Mouse (Mus musculus) testis, adult 2 months (tissue): ENCODE results near the gene Gdap1l1. TPM values are rescaled to one million over a fixed set of nuclear protein-coding genes. Genes with fewer than 3 reads are reported as not detected.
"Not testable (repeated sequence)": the region's sequence is repeated elsewhere in the genome, so short reads cannot be mapped to it uniquely, and the experiment has no call there.

Experiments
- H3K27ac ChIP-seq: fragments of 200-500 bp; 2 replicates; pipeline ENCODE4 v1.5.1; 2012; ENCODE audit warnings: low read depth, low read length; ENCODE audit not compliant: control insufficient read depth, insufficient read depth
- H3K27me3 ChIP-seq: fragments of 200-500 bp; 2 replicates; pipeline ENCODE4 v1.6.1; 2012; ENCODE audit warnings: mild to moderate bottlenecking, low read length, moderate library complexity; ENCODE audit not compliant: control insufficient read depth, insufficient read depth
- H3K36me3 ChIP-seq: fragments of 200-500 bp; 2 replicates; pipeline ENCODE4 v1.6.1; 2012; ENCODE audit warnings: mild to moderate bottlenecking, low read length; ENCODE audit not compliant: control insufficient read depth, insufficient read depth
- H3K4me1 ChIP-seq: fragments of 200-500 bp; 2 replicates; pipeline ENCODE4 v1.6.1; 2012; ENCODE audit warnings: low read length; ENCODE audit not compliant: control insufficient read depth, insufficient read depth
- H3K4me3 ChIP-seq: fragments of 200-500 bp; 2 replicates; pipeline ENCODE4 v1.5.1; 2012; ENCODE audit warnings: low read depth, mild to moderate bottlenecking, low read length, moderate library complexity, mixed read lengths; ENCODE audit not compliant: control insufficient read depth
- CTCF ChIP-seq: fragments of 200-500 bp; IDR thresholded peaks from 2 replicates; pipeline ENCODE4 v1.5.1; 2012; ENCODE audit warnings: low read depth, mild to moderate bottlenecking, inconsistent platforms, low read length, moderate library complexity; ENCODE audit not compliant: control insufficient read depth, insufficient read depth, insufficient replicate concordance
- POLR2A ChIP-seq: fragments of 200-500 bp; IDR thresholded peaks from 2 replicates; pipeline ENCODE4 v1.6.1; 2012; ENCODE audit warnings: low read depth, mild to moderate bottlenecking, inconsistent platforms, low read length, moderate library complexity; ENCODE audit not compliant: control insufficient read depth
- polyA plus RNA-seq: library from polyadenylated mRNA; depleted of rRNA; stranded (reverse); fragments of >200 nt; gene quantifications from 2 replicates; pipeline ENCODE4 v1.2.3, GENCODE M21; 2012

Gdap1l1 gene
- polyA plus RNA-seq, 1 experiment, result 0.16 TPM

- no peak for TF ChIP-seq POLR2A
- no peak for TF ChIP-seq CTCF
- Histone ChIP-seq H3K27ac (no peak overlapping the region), H3K4me3 (no peak overlapping the region), H3K27me3 (no peaks in the 10 kb centered on the region), H3K36me3 (no peaks in the 10 kb centered on the region), H3K4me1 (no peaks in the 10 kb centered on the region)
Measured at GRCm38 (mm10) chr2:163453378-163453777, 15.1 kb downstream of the Gdap1l1 start.

- H3K27me3 ChIP-seq, result no peaks in the 10 kb centered on the region
- no peaks in the 10 kb centered on the region for H3K36me3 ChIP-seq
- no peak overlapping the region for H3K27ac ChIP-seq
- no peak overlapping the region for H3K4me3 ChIP-seq
- TF ChIP-seq POLR2A, result no peak
- TF ChIP-seq CTCF, result no peak
- no peaks in the 10 kb centered on the region; the same call in 1 of the 2 replicates for H3K4me1 ChIP-seq
Measured at GRCm38 (mm10) chr2:163458539-163459265, 20.4 kb downstream of the Gdap1l1 start.

GRCm38 (mm10) chr2:163459380-163459779, 21.1 kb downstream of the Gdap1l1 start:
- H3K4me3 ChIP-seq, result no peak overlapping the region
- H3K36me3 ChIP-seq, result no peaks in the 10 kb centered on the region
- no peaks in the 10 kb centered on the region for H3K27me3 ChIP-seq
- H3K4me1 ChIP-seq, result no peaks in the 10 kb centered on the region; the same call in 1 of the 2 replicates
- no peak for TF ChIP-seq POLR2A
- TF ChIP-seq CTCF, result no peak
- no peak overlapping the region for H3K27ac ChIP-seq

DNA sequence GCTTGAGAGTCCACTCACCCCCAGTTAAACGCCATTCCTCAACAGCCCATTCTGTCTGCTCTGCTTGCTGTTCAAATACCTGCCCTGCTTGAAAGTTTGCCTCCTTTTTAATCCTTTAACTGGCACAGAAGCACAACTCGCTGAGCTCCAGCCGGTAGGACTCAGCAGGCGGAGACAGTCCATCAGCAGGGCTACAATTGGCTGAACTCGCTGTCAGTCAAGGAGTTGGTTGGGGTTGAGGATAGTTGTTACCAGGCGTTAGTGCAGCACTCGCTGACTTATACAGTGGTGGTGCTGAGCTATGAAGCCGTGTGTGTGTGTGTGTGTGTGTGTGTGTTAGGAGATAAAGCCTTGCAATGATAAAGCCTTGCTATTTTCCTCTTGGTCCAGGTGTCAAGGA, 22.3 kb downstream of the Gdap1l1 start:
- Histone ChIP-seq H3K27ac (no peak overlapping the region), H3K4me1 (no peaks in the 10 kb centered on the region; the same call in 1 of the 2 replicates), H3K36me3 (no peaks in the 10 kb centered on the region), H3K4me3 (no peak overlapping the region), H3K27me3 (no peaks in the 10 kb centered on the region)
- no peak for TF ChIP-seq POLR2A
- no peak for TF ChIP-seq CTCF

DNA sequence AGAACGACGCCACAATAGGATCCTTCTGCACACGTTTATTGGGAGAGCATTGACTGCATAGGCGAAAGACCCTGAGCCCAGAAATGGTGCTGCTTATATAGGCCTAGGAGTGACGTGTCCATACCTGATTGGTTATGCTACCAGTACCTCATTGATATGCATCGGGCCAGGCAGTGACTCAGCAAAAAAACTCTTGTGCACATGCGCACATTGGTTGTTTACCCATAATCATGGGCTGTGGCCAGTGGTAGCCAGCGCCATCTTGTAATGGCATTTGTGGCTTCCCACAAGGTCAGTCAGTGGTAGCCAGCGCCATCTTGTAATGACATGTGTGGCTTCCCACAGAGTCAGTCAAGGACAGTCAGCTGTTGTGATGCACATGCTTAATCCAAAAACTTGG, 23.0 kb downstream of the Gdap1l1 start:
- not testable (repeated sequence) for H3K4me1 ChIP-seq, H3K27me3 ChIP-seq, H3K27ac ChIP-seq

DNA sequence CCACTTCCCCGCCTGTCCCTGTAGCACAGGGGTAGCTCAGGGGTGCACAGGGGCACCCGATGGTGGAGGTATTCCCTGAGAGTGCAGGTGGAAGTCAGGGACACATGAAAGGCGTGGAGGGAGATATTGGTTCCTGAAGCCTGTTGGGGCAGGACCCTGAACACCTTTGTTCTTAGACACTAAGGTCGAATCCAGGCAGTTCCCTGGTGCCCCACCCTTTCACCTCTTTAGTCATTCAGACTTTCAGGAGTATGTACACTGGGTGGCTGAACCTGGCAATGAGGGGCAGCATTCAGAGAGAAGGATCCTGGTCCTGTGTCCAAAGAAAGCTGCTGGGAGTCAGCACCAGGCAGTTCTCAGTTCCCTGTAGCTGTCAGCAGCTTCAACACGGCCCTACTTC, 24.1 kb downstream of the Gdap1l1 start:
- H3K27ac ChIP-seq, result no peak overlapping the region

More for the DNA sequence above, 23.0 kb downstream of the Gdap1l1 start:
- not testable (repeated sequence) for H3K36me3 ChIP-seq, H3K4me3 ChIP-seq

GRCm38 (mm10) chr2:163462801-163463200, 24.5 kb downstream of the Gdap1l1 start:
- no peaks in the 10 kb centered on the region; the same call in 1 of the 2 replicates for H3K4me1 ChIP-seq
- no peak for TF ChIP-seq POLR2A
- TF ChIP-seq CTCF, result no peak
- H3K27me3 ChIP-seq, result no peaks in the 10 kb centered on the region
- no peaks in the 10 kb centered on the region for H3K36me3 ChIP-seq
- H3K27ac ChIP-seq, result no peak overlapping the region
- no peak overlapping the region for H3K4me3 ChIP-seq

More for the DNA sequence above, 24.1 kb downstream of the Gdap1l1 start:
- Histone ChIP-seq H3K4me1 (no peaks in the 10 kb centered on the region; the same call in 1 of the 2 replicates), H3K36me3 (no peaks in the 10 kb centered on the region), H3K27me3 (no peaks in the 10 kb centered on the region), H3K4me3 (no peak overlapping the region)
- TF ChIP-seq CTCF, result no peak
- no peak for TF ChIP-seq POLR2A
